12 mouse cellular contexts compared by ENCODE assay signal in the genomic region with DNA sequence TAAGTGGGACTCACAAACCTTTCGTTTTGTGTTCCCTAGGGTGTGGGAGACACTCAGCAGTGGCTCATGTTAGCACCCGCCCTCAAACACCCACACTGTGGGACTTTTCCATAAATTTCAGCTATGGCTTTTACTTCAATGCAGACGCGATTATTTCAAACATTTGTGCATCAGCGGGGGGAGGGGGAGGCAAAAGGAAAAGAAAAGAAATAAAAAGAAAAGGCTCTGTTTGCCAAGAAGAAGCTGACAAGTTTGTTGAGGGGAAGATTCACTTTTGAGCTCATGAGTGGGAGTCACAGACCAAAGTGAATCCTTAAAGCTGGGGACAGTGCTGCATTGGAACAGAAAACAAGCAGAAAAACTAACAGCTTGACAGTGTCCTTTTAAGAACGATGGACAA.
"Had no signal": no experiment of that assay in that cellular context is flagged by ENCODE, and none has a peak within 500 bp of the region (broad histone marks: within the 10 kb centered on the region; RNA-seq: fewer than 3 reads in every experiment).

No protein-coding gene starts in this region.

- ATAC-seq: intestine, embryonic 16.5 days; liver, postnatal 0 days; lung, postnatal 0 days; midbrain, embryonic 15.5 days had no signal

- DNase-seq: kidney, adult 2 months; kidney, postnatal 25 days; layer of hippocampus, adult 9-11 months; liver, postnatal 0 days; lung, embryonic 14.5 days; retina, postnatal 1 day; spleen, adult 18-20 months; thymus, adult 18-20 months; thymus, postnatal 36 days had no signal
